Mouse (Mus musculus) intestine, embryonic 15.5 days (tissue): ENCODE measurements at regions not wholly inside any gene's neighbourhood (a gene's known extent, or its start where the extent isn't known, plus 50 kb on each side); places are given as distances from the start of the nearest gene placed in this dataset.
A peak's percentile ranks its signal among the peaks of the same experiment; 100 is the strongest.

Experiments used
- ATAC-seq: fragments of 200-750 bp; cut with Nextera tagmentation; 2 replicates; pipeline ENCODE4 v1.8.0; 2017; ENCODE audit warnings: moderate TSS enrichment, moderate library complexity
- H3K27ac ChIP-seq: fragments of 300-500 bp; sonication (generic); 2 replicates; pipeline ENCODE4 v1.5.1; 2015; ENCODE audit warnings: mild to moderate bottlenecking, inconsistent platforms
- H3K27me3 ChIP-seq: fragments of 300-500 bp; sonication (generic); replicated peaks from 2 replicates; pipeline ENCODE4 v1.6.1; 2015; ENCODE audit warnings: inconsistent platforms
- H3K36me3 ChIP-seq: fragments of 300-500 bp; sonication (generic); 2 replicates; pipeline ENCODE4 v1.6.1; 2015; ENCODE audit warnings: inconsistent platforms
- H3K4me1 ChIP-seq: fragments of 300-500 bp; sonication (generic); replicated peaks from 2 replicates; pipeline ENCODE4 v1.6.1; 2015; ENCODE audit warnings: inconsistent platforms
- H3K4me2 ChIP-seq: fragments of 300-500 bp; sonication (generic); replicated peaks from 2 replicates; pipeline ENCODE4 v1.6.1; 2015; ENCODE audit warnings: mild to moderate bottlenecking, inconsistent platforms
- H3K4me3 ChIP-seq: fragments of 300-500 bp; sonication (generic); replicated peaks from 2 replicates; pipeline ENCODE4 v1.5.1; 2015; ENCODE audit warnings: inconsistent platforms
- H3K9ac ChIP-seq: fragments of 300-500 bp; sonication (generic); 2 replicates; pipeline ENCODE4 v1.6.1; 2015; ENCODE audit warnings: inconsistent platforms
- H3K9me3 ChIP-seq: fragments of 300-500 bp; sonication (generic); 2 replicates; pipeline ENCODE4 v1.6.1; 2016; ENCODE audit warnings: inconsistent platforms
- WGBS: fragments of 180-500 bp; shearing (Covaris S2); methylation state at CpG from one replicate; pipeline ENCODE4 v1.1.7; 2015; 5-methylcytosine and 5-hydroxymethylcytosine counted together

GRCm38 (mm10) chr3:42867370-42867769, 1125.0 kb downstream of the D3Ertd751e start:
- Histone ChIP-seq H3K9ac (no peak overlapping the region), H3K4me3 (no peak overlapping the region), H3K9me3 (no peaks in the 10 kb centered on the region), H3K27ac (no peak overlapping the region), H3K4me2 (no peak overlapping the region), H3K36me3 (no peaks in the 10 kb centered on the region), H3K27me3 (no peaks in the 10 kb centered on the region), H3K4me1 (no peaks in the 10 kb centered on the region)
- WGBS = 84% methylated on average over 1 of the region's 1 CpGs
- no peak for ATAC-seq

GRCm38 (mm10) chr3:42878972-42879371, 1136.6 kb downstream of the D3Ertd751e start:
- Histone ChIP-seq H3K36me3 (no peaks in the 10 kb centered on the region), H3K9ac (no peak overlapping the region), H3K27ac (no peak overlapping the region), H3K27me3 (no peaks in the 10 kb centered on the region), H3K4me3 (no peak overlapping the region), H3K9me3 (no peaks in the 10 kb centered on the region), H3K4me1 (no peaks in the 10 kb centered on the region), H3K4me2 (no peak overlapping the region)
- ATAC-seq = no peak

DNA sequence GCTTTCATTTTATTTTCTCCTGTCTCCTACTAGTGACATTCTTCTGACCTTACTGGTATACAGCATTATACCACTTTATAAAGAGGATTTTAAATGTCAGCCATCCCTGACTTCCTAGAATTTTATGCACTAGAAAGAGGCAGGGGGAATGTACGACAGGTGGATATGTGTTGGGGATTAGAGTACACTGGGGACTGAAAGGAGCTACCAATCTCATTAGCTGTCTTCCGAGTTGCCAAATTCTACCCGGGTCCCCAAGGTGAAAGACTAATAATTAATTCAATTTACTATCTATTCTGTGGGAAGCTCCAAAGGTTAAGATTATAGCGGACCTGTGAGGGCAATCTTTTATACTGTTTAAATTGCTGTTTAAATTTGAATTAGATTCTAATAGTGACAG, 1142.1 kb downstream of the D3Ertd751e start:
- no peak for ATAC-seq

GRCm38 (mm10) chr3:42892016-42892699, 1149.7 kb downstream of the D3Ertd751e start:
- no peaks in the 10 kb centered on the region for H3K9me3 ChIP-seq
- no peak overlapping the region for H3K4me3 ChIP-seq
- H3K36me3 ChIP-seq = no peaks in the 10 kb centered on the region
- H3K4me2 ChIP-seq = no peak overlapping the region
- no peak for ATAC-seq
- H3K27ac ChIP-seq = no peak overlapping the region
- H3K9ac ChIP-seq = no peak overlapping the region
- WGBS = 87% methylated on average over 7 of the region's 7 CpGs
- no peaks in the 10 kb centered on the region for H3K4me1 ChIP-seq
- no peaks in the 10 kb centered on the region for H3K27me3 ChIP-seq

More for the DNA sequence above, 1142.1 kb downstream of the D3Ertd751e start:
- no peak overlapping the region for H3K9ac ChIP-seq
- no peaks in the 10 kb centered on the region for H3K27me3 ChIP-seq
- H3K27ac ChIP-seq = no peak overlapping the region
- no peak overlapping the region for H3K4me2 ChIP-seq
- whole genome bisulfite sequencing = 64% methylated on average over 4 of the region's 4 CpGs
- H3K36me3 ChIP-seq = no peaks in the 10 kb centered on the region
- H3K9me3 ChIP-seq = no peaks in the 10 kb centered on the region
- H3K4me1 ChIP-seq = no peaks in the 10 kb centered on the region
- H3K4me3 ChIP-seq = no peak overlapping the region

DNA sequence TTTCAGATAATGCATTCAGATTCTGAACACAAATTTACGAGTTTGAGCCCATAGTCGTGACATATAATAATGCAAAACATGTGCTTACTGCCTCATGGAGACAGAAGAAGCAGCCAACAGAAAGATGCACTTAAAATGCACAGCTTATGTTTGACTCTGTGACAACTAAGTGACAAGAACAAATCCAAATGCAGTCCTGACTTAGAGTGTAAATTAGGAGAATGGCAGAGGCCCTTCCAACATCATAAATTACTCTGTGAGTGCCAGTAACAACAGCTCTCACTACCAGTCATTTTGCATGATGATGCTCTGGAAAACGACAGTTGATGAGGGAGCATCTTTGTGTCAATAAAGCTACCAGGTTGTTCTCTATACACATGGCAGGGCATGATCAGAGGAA, 1153.4 kb downstream of the D3Ertd751e start:
- Histone ChIP-seq H3K9me3 (no peaks in the 10 kb centered on the region), H3K27ac (no peak overlapping the region), H3K4me2 (no peak overlapping the region), H3K9ac (no peak overlapping the region), H3K4me1 (no peaks in the 10 kb centered on the region), H3K4me3 (no peak overlapping the region), H3K27me3 (no peaks in the 10 kb centered on the region), H3K36me3 (no peaks in the 10 kb centered on the region)
- ATAC-seq = no peak
- 64% methylated on average over 3 of the region's 3 CpGs for WGBS

- Histone ChIP-seq H3K27me3 (no peaks in the 10 kb centered on the region), H3K27ac (no peak overlapping the region), H3K9me3 (no peaks in the 10 kb centered on the region), H3K36me3 (no peaks in the 10 kb centered on the region), H3K4me2 (no peak overlapping the region), H3K4me1 (no peaks in the 10 kb centered on the region), H3K4me3 (no peak overlapping the region), H3K9ac (no peak overlapping the region)
- no peak for ATAC-seq
These were observed 1155.5 kb downstream of the D3Ertd751e start for GRCm38 (mm10) chr3:42897936-42898335.

- Histone ChIP-seq H3K36me3 (no peaks in the 10 kb centered on the region), H3K27me3 (no peaks in the 10 kb centered on the region), H3K9ac (no peak overlapping the region), H3K4me2 (no peak overlapping the region), H3K4me3 (no peak overlapping the region), H3K27ac (no peak overlapping the region), H3K9me3 (no peaks in the 10 kb centered on the region), H3K4me1 (no peaks in the 10 kb centered on the region)
- peak; percentile 56; the same call in 1 of the 2 replicates for ATAC-seq
- 67% methylated on average over 2 of the region's 2 CpGs for WGBS
These were observed 1156.5 kb downstream of the D3Ertd751e start for GRCm38 (mm10) chr3:42898934-42899333.

DNA sequence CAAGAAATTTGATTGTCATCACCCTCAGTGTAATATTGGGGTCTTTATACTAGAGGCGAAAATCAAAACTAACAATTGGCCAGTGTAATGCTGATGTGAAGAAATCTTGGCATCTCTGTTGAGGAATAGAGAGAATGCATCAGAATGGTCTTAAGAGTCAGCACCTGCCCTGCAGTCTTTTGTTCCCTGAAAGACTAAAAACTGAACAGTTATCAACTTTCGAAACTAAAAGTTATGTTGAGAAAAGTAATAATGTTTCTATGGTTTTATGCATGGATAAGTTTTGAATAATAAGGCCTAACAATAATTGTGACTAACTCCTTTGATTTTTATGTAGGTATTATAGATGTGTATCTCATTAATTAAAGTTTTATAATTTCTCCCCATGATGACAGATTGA, 1158.6 kb downstream of the D3Ertd751e start:
- WGBS = 88% methylated on average over 2 of the region's 2 CpGs
- H3K4me3 ChIP-seq = no peak overlapping the region

DNA sequence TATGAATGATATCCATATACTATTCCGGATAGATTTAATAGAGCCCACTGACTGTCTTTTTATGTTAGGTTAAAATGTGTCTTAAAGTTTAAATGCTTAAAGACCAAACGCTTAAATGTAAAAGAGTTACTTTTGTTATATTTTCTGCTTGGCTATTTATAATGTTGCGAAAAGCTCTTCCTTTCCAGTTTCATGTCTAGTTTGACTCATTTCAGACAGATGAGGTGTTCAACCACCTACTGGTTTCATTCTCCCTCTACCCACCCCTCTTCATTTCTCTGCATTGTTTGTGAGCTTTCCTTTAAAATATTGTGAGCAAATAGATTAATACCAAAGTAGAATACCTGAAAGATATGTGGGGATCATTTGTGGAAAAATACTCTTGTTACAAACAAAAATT, 1163.8 kb downstream of the D3Ertd751e start:
- no peak for ATAC-seq
- Histone ChIP-seq H3K9me3 (no peaks in the 10 kb centered on the region), H3K4me1 (no peaks in the 10 kb centered on the region), H3K9ac (no peak overlapping the region), H3K36me3 (no peaks in the 10 kb centered on the region), H3K4me3 (no peak overlapping the region), H3K27ac (no peak overlapping the region), H3K4me2 (no peak overlapping the region), H3K27me3 (no peaks in the 10 kb centered on the region)
- WGBS = 90% methylated on average over 3 of the region's 3 CpGs

More for the DNA sequence above, 1158.6 kb downstream of the D3Ertd751e start:
- H3K9ac ChIP-seq = no peak overlapping the region
- H3K27me3 ChIP-seq = no peaks in the 10 kb centered on the region
- no peaks in the 10 kb centered on the region for H3K36me3 ChIP-seq
- no peaks in the 10 kb centered on the region for H3K4me1 ChIP-seq
- no peaks in the 10 kb centered on the region for H3K9me3 ChIP-seq
- H3K27ac ChIP-seq = no peak overlapping the region
- no peak overlapping the region for H3K4me2 ChIP-seq
- ATAC-seq = no peak

- H3K9me3 ChIP-seq = no peaks in the 10 kb centered on the region
- H3K27me3 ChIP-seq = no peaks in the 10 kb centered on the region
- H3K4me3 ChIP-seq = no peak overlapping the region
- no peaks in the 10 kb centered on the region for H3K4me1 ChIP-seq
- H3K36me3 ChIP-seq = no peaks in the 10 kb centered on the region
- H3K9ac ChIP-seq = no peak overlapping the region
- no peak overlapping the region for H3K4me2 ChIP-seq
- H3K27ac ChIP-seq = no peak overlapping the region
- ATAC-seq = no peak
These were observed 1166.0 kb downstream of the D3Ertd751e start for GRCm38 (mm10) chr3:42908404-42908803.

- WGBS = 66% methylated on average over 2 of the region's 2 CpGs
These were observed 1172.7 kb downstream of the D3Ertd751e start for GRCm38 (mm10) chr3:42915146-42915545.

DNA sequence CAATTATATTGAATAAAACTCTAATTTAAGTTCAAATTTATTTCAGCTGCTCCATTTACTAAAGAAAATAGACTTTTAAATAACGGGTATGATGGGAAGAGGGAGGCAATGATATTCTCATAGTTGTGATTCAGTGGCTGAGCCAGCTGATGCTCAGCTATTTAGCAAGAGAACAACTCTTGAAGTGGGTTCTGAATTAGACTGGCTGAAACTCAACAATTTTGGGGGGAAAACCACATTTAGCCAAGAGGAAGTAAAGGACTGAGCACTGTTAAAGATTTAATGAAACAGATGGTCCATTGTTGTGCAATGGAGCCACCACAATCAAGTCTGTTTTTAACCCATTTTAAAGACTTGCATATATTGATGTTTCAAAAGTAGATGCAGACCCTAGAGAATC, 1193.0 kb downstream of the D3Ertd751e start:
- 89% methylated on average over 1 of the region's 1 CpGs for WGBS
- Histone ChIP-seq H3K27me3 (no peaks in the 10 kb centered on the region), H3K9me3 (no peaks in the 10 kb centered on the region), H3K36me3 (no peaks in the 10 kb centered on the region), H3K4me3 (no peak overlapping the region), H3K4me1 (no peaks in the 10 kb centered on the region), H3K9ac (no peak overlapping the region), H3K4me2 (no peak overlapping the region), H3K27ac (no peak overlapping the region)
- ATAC-seq = no peak

More at GRCm38 (mm10) chr3:42915146-42915545, 1172.7 kb downstream of the D3Ertd751e start:
- no peak overlapping the region for H3K27ac ChIP-seq
- no peaks in the 10 kb centered on the region for H3K36me3 ChIP-seq
- no peaks in the 10 kb centered on the region for H3K9me3 ChIP-seq
- no peak for ATAC-seq
- no peak overlapping the region for H3K4me3 ChIP-seq
- H3K9ac ChIP-seq = no peak overlapping the region
- H3K4me1 ChIP-seq = no peaks in the 10 kb centered on the region
- no peaks in the 10 kb centered on the region for H3K27me3 ChIP-seq
- H3K4me2 ChIP-seq = no peak overlapping the region

- ATAC-seq = no peak
- no peak overlapping the region for H3K9ac ChIP-seq
These were observed 1234.7 kb downstream of the D3Ertd751e start for GRCm38 (mm10) chr3:42977066-42977465.

More at GRCm38 (mm10) chr3:42977066-42977465, 1234.7 kb downstream of the D3Ertd751e start:
- WGBS = 68% methylated on average over 2 of the region's 2 CpGs
- Histone ChIP-seq H3K4me2 (no peak overlapping the region), H3K27ac (no peak overlapping the region), H3K4me3 (no peak overlapping the region), H3K36me3 (no peaks in the 10 kb centered on the region), H3K9me3 (no peaks in the 10 kb centered on the region), H3K27me3 (no peaks in the 10 kb centered on the region), H3K4me1 (no peaks in the 10 kb centered on the region)
